Mouse (Mus musculus): ENCODE measurements at regions not wholly inside any gene's neighbourhood (a gene's known extent, or its start where the extent isn't known, plus 50 kb on each side); places are given as distances from the start of the nearest gene placed in this dataset.
A peak's percentile ranks its signal among the peaks of the same experiment; 100 is the strongest.

DNA sequence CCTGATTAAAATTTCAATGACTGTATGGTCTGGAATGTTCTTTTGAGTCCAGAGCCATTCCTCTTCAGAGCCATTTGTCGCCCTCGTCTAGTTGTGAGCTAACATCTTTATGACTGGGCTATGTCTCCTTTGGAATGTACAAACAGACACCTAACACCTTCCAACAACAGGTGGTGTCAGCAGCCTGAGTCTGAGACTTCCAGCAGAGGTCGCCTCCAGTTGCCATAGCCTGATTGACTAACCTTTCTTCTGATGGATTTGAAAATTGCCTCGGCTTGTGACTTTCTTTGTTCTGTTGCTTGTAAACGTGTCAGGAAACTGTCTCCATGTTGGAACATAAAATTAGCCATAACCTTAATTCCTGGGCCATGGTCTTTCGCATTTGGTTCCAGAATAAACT, 284.8 kb upstream of the Hs6st1 start:
- DNase-seq (ENCODE audit: low spot score in 2 of 2), result no peak

DNA sequence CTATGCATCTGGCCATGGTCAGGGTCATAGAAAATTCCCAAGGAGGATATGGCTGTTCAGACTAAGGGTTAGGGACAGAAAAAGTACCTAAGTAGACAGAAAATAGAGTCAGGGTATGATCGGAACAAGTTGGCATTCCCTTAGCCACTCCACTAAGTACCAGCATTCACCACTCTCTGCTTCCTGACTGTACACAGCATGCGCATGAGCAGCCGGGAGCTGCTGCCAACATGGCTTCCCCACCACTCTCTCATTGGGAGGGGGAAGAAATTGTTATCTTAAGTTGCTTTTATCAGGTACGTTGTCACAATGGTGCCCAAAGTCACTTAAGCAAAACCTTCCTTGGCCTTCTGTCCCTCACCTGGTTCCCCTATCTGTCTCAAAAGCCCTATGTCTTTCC, 282.0 kb upstream of the Hs6st1 start:
- no peak for DNase-seq (ENCODE audit: low spot score in 2 of 2)

DNA sequence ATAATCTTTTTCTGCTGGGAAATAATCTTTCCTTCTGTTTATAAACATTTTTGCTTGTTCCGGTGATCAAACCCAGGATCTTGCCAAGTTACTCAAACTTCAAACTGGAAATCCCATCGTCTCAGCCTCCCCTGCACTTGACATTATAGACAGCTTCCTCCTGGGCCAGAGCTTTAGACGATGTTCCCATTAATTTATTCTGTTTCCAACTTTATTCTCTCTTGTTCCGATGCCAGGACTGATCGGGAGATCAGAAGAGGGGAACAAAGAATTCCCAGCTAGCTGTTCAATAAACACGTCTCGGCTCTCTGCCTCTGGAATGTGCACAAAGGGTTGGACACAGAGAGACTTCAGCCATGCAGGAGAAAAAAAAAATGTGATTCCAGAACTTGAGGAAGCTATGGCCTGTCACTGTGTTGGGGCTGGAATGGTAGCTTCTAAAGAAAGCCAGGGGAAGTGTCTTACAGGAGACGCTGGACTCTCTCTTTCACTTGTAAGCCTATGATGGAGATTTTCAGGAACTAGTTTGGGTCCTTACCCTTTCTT, 281.5 kb upstream of the Hs6st1 start:
- DNase-seq (ENCODE audit: low spot score in 2 of 2), result no peak

DNA sequence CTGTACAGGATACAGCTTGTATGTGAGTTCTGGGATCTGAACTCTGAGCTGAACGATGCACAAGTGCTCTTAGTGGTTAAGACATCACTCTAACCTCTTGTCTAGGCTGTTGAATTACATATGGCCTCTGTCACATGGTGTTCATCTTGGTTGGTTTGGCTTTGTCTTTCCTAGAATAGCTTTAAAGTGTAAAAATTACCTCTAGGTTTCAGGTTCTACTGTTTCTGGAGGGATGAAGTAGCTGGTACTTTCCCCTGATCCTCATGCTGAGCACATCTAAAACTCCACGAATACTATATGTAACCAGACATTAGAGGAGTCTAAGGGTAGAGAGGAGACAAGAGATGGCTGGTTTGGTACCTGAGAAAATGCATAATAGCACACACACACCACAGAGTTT, 271.1 kb upstream of the Hs6st1 start:
- DNase-seq (ENCODE audit: low spot score in 2 of 2), result no peak

DNA sequence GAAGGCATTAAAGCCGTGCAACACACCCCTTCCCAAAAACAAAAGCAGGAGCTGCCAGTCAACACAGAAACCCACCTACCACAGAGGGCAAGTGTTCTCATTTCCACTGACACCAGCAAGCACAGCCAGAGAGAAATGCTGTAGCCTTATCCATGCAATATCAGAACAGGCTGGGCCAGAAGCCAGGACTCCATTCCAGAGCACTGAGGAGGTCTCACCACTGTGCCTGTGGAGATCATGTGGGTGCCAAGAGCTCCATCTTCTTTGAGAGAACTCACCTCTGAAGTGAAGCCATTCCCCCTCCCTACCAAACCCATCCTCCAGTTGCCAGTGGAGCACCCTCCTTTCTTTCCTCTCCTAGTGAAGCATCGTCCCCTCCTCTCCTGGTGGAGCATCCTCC, 270.7 kb upstream of the Hs6st1 start:
- no peak for DNase-seq (ENCODE audit: low spot score in 2 of 2)

DNA sequence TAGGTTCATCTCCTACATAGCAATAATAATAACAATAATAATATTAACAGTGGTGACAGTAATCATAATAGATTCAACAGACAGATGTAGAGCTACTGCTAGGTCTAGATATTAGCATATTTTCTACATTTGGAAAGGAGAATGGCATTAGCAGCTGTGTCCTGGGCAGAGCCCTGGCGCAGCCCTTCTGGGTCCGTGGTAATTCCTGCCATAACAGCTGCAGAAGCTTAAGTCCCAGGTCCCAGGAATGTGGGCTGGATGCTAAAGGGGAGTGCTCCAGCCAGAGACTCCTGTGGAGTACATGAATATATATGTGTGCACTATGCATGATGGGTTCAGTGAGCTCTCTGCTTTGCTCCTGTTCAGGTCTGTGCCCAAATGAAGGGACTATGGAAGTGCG, 262.7 kb upstream of the Hs6st1 start:
- DNase-seq (ENCODE audit: low spot score in 2 of 2), result no peak

DNA sequence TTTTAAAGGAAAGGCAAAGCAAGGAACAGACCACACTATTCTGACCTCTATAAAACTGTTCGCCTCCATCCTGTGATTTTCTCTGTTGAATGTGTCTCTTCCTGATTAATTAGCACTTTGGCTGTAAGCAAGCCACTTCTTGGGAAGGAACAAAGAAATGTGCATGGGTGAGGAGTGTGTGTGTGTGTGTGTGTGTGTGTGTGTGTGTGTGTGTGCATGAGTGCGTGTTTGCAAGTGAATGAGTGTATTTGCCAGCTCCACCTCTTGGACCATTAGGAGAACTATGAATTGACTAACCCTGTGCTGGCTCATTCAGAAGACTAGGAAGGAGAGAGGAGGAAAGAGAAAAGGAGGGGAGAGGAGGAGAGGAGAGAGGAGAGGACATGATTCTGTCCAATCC, 261.9 kb upstream of the Hs6st1 start:
- DNase-seq (ENCODE audit: low spot score in 2 of 2), result no peak

DNA sequence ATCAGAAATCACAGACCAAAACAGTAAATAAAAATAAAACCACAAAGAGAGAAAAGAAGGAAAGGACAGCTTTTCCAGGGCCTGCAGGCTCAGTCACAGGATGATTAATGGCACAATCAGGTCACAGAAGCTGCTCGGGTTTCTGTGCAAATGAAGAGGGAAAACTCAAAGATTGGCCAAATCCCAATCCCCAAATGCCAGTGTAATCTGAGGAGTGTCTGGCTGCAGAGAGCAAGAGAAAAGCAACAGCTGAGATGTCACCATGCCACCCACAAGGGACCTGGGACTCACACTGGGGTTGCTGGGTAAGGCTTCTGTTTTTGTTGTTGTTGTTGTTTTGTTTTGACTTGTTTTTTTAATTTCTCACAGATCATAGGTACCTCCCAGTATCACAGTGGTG, 261.5 kb upstream of the Hs6st1 start:
- no peak for DNase-seq (ENCODE audit: low spot score in 2 of 2)

DNA sequence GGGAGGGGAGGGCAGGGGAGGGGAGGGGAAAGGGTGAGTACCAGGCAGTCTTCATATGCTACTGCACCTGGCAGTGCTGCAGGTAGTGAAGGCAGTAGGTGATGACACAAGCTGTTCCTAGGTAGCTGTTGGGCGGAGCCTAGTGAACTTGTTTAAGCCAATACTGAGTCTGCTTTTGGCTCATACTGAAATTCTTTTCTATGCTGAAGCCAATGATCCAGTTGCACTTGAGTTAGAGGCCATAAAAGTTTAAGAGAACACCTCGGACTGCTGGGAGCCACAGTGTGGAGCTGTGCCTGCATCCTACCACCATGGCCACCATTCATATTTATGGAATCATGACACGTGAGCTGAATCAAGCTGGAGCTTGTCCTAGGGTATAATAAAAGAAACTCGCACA, 259.3 kb upstream of the Hs6st1 start:
- DNase-seq (ENCODE audit: low spot score in 2 of 2), result no peak

DNA sequence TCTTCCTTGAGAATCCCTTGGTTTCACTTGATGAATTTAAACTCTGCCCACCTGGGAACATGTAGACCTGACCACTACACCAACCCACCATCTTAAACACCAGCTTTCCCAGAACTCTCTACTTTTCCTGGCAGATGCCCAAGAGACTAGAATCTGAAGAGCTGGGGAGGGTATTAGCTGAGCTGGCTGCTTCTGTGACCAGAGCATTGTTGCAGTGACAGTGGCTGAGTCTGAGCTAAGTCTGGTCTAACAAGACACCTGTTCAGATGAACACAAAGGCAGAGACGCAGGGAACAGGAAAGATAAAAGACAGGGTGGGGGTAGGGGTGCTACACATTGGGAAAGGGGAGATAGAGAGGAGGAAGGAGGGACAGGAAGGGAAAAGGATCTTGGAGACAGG, 258.9 kb upstream of the Hs6st1 start:
- no peak for DNase-seq (ENCODE audit: low spot score in 2 of 2)

DNA sequence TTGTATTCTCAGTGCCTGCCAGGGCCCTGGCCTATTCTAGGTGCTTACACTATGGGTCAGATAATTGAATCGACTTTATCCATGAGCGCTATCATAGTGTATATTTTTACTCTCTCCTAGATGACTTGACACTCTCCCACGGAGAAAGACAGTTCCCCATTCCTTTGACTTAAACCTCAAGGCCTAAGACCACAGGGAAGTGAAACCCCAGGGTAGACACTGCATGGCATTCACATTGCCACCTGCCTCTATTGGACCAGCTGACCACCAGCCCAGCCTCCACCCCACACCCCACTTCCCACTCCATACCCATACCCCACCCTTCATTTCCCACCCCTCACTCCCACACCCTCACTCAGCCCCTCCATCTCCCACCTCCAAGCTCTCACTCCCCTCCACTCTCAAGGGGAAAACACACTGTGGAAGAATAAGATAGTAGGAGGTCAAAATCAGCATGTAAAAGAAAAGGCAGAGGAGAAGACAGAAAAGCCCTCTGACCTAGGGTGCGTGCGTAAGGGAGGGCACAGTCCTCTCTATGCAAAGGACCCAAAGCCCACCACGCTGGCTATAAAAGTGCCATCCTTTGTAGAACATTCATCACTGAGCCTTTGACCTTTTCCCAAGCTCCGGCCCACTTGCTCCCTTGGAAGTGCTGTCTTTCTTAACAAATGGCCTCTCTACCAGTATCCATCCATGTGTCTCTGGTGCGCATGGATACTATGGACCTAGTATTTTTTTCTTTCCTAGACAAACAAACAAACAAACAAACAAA, 257.4 kb upstream of the Hs6st1 start:
- no peak for DNase-seq (ENCODE audit: low spot score in 2 of 2)

DNA sequence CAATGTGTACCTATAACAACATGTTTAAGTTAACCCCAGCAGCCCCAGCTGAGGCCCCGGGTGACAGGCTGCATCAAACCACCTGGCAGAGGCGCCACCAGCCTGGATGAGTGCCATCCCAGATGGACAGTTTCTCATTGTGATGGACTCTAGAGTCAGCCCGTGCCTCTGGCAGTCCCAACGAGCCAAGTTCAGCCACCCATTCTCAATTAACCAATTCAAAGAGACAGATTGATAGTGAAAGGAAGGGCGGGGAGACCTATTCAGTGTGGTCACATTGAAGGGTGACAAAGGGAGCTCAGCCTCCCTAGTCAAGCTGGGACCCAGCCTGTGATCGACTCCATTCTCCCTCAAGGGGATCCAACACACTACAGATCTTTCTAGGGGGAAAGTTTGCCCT, 256.8 kb upstream of the Hs6st1 start:
- no peak for DNase-seq (ENCODE audit: low spot score in 2 of 2)

DNA sequence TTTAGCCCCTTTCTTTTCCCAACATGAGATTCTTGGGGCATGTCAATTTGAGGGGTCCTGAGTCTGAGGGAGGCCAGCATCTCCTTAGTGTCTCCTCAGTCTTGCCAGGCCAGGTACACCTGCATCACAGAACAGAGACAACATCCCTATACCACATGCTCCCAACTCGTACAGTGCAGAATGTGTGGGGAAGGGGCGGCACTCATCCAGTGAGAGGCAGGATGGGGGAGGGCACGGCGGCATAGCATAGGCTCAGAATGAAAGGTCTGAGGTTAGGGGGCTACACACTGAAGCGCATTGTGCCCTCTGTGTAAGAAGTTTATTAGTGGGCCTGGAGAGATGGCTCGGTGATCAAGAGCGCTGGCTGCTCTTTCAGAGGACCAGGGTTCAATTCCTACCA, 256.4 kb upstream of the Hs6st1 start:
- DNase-seq (ENCODE audit: low spot score in 2 of 2), result no peak

DNA sequence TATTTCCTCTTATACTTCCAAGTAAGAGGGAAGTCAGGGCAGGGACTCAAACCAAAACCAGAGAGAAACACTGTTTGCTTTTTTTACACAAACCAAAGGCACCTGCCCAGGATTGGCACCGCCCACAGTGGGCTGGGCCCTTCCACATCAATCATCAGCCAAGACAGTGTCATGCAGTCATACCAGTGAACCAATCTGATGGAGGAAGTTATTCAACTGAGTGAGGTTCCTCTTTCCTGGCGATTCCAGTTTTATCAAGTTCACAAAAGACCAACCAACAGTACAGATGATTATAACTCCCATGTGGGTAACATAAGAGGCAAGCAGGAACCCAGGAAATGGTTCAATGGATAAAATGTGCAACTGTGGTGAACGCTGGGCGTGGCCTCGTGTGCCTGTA, 254.6 kb upstream of the Hs6st1 start:
- DNase-seq (ENCODE audit: low spot score in 2 of 2), result no peak

DNA sequence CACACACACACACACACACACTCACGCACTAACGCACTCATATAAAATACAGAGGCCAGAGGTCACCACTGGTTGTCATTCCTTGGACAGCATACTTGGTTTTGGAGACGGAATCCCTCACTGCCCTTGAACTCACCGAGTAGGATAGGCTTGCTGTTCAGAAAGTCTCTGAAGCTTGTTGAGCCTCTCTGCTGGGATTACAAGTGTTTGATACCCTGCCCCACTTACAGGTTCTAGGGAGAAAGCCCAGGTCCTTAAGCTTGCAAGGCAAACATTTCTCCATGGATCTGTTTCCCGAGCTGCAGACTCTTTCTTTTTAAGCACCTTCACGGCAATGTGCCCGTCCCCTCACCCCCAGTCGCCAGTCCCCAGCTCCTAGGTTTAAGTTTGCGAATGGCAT, 254.0 kb upstream of the Hs6st1 start:
- DNase-seq (ENCODE audit: low spot score in 2 of 2), result peak in 1 of 2 experiments; percentile 35

DNA sequence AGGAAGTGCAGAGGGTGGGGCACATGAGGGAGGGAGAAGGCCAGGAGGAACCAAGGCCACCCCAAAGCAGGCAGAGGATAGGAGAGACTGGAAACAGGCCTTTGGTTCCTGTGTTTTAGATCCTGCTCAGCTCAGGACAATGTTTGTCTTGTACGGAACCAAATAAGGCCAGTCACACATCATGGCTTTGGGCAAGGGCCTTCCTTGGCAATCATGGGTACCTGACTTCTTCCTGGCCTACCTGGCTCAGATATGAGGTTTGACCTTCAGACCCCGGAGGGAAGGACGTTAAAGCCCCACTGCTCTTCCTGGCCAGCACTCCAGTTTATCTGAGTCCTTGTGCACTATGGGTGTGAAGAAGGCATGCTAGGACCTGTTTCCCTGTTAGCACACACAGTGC, 253.4 kb upstream of the Hs6st1 start:
- peak in 1 of 2 experiments; percentile 47 for DNase-seq (ENCODE audit: low spot score in 2 of 2)

DNA sequence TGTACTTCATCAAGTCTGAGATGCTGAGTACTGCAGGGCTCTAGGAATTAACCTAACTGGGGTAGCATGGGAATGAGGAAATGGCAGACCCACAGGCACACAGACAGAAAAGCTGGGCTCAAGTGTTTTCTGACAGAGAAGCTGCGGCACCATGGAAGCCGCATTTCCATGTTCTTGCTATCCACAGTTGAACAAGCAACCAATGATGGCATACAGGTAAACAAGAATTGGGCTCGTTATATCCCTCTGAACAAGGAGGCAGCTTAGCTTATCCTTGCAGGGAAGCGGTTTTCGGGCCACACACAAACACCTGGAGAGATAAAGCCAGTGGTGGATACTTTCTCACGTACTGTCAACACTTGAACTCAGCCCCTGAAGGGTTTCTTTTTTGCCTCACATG, 246.4 kb upstream of the Hs6st1 start:
- DNase-seq (ENCODE audit: low spot score in 2 of 2), result no peak

DNA sequence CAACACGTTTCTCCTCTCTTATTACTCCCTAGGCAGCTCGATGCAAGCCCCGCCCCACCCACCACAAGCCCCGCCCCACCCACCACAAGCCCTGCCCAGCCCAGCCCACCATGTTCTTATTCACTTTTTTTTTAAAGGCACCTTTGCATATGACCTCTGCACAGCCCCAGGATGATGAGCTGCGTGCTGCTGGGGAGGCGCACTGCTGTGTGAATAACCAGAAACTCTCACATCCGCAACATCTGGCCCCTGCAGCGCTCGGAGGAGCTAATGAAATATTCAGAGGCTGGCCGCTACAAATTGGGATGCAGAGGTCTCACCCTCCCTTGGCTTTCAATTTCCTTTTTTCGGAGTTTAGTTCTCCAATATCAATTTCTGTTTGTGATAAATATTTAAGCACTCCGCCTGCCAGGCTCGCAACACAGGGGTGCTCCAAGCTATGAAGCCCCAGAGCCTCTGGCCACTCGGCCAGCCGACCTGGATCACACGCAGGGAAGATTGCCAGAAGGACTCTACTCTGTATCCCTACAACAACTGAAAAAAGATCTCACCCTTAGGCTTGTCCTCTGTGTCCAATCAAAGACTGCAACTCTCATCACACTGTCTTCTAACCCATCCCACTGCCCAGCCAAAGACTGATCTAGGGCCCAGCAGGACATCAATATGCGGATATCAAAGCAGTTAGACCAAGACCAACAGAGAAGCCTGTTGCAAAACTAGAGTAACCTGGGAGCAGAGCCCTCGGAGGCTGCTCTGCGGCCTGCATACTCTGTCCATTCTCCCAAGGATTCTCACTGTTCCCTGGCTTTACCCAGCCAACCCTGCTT, 245.6 kb upstream of the Hs6st1 start:
- no peak for DNase-seq (ENCODE audit: low spot score in 2 of 2)

DNA sequence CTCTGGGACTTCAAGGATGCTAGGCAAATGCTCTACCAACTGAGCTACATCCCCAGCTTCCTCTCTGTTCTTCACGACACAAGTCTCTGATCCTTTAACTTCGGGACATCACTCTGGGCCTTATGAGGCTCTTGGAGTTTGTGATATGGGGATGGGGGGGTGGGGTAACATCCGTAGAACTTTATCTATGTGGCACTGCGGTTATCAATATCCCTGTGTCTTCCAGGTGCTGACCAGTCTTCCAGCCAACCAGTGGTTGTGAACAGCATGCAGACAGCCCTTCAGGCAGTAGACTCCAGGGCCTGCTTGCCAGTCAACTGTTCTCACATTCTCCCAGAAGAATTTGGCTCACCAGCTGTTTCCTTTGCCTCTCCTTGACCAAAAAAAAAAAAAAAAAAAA, 244.7 kb upstream of the Hs6st1 start:
- DNase-seq (ENCODE audit: low spot score in 2 of 2), result no peak

DNA sequence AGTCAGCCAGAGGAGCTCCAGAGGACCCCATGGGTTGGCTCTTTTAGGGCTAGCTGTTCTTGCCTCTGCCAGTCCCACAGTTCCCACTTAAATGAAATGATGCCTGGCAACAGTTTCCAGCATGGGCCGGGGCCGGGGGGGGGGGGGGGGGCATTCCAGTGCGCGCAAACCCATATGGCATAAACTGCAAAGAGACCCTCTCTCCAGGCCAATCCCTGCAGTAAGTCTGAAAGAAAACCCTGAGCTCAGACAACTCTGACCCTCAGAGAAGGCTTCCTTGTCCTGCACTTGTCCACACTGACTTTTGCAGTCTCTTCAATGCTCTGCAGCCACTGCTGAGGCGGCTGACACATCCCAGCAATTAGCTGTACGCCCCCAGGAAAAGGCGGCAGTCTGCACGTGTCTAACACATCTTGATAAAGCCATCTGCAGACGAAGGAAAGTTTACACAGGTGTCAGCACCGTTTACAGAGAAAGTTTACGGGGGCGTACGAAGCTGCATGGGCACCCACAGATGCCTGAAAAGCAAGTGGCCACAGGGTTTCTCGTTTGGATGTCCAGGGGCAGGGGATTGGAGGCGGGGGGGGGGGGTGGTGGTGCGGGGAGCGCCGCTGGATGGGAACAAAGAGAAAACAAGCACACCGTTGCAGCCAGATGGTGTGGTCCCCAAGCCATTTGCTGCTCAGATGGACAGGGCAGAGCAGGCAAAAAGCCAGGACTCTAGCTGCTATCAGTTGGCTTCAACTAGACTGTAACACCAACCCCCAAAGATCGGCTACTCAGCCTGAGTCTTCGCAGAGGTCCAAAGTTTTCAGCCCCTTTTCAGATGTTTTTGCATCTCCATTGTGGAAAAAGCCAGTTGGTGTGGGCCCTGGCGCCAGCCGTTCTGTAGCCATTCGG, 244.0 kb upstream of the Hs6st1 start:
- DNase-seq (ENCODE audit: low spot score in 2 of 2), result no peak

DNA sequence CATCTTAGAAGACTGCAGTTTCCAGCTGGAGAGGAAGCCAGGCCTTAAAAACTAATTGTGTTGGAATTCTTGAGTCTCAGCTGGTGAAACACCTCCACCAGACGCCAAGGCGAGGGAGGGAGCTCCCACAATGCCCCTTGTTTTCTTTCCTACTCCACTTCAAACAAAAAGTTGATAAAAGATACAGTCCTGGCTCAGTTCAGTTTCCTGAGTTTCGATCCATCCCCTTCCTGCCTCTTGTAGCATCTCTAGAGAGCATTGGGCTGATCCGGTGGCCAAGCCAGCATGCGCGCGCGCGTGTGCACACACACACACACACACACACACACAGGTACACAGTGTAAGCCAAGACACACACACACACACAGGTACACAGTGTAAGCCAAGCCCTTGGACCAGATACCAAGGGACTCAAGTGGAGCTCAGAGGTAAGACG, 242.7 kb upstream of the Hs6st1 start:
- DNase-seq (ENCODE audit: low spot score in 2 of 2), result no peak

DNA sequence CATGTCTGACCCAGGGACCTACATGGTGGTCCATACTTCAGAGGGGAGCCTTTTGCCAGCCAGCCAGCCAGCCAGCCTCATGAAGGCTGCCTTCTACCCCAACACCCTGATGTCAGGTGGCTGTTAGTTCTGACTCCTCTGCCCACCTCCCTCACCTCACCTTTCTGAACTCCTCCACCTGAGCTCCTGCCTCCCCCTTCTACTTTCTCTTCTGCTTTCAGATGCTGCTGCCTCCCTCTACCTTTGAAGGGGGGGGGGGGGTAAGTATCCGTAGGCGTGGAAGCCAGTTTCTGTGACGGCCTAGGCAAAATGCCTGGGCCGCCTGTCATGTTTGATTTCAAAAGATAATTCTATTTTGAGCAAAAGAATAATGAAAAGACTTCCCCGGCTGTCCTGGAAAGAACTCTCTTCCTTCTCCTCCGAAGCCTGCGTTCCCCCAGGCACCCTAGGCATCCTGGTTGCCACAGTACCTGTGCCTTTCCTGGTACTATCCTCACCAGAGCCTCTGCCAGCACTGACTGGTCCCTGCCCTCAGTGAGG, 241.6 kb upstream of the Hs6st1 start:
- no peak for DNase-seq (ENCODE audit: low spot score in 2 of 2)
